Mouse (Mus musculus): ENCODE results near the gene Aaed1. TPM values are rescaled to one million over a fixed set of nuclear protein-coding genes. Genes with fewer than 3 reads are reported as not detected.

The Aaed1 gene
- polyA plus RNA-seq, 1 experiment from 2014 or later = 51.9 TPM

- Histone ChIP-seq H3K4me3 (ENCODE audit: low read depth, low read length) (no peak overlapping the region), H3K9me3 (ENCODE audit: low read depth, low read length) (no peaks in the 10 kb centered on the region), H3K9ac (no peak overlapping the region), H3K27ac (ENCODE audit: low read depth) (no peak overlapping the region), H3K36me3 (ENCODE audit: insufficient read depth) (peaks cover 5% of the 10 kb centered on the region; the same call in 1 of the 2 replicates), H3K4me2 (no peak overlapping the region), H3K27me3 (ENCODE audit: insufficient read depth, low read length) (no peaks in the 10 kb centered on the region), H3K4me1 (ENCODE audit: insufficient read depth) (no peaks in the 10 kb centered on the region)
- DNase-seq (no peak), ATAC-seq (ENCODE audit: insufficient read depth) (no peak)
- TF ChIP-seq CTCF (IDR thresholded peaks at IDR 0.05; ENCODE audit: low read depth) = no peak
Observed at GRCm38 (mm10) chr13:64242721-64243120, 69.8 kb downstream of the Aaed1 start.

- whole genome bisulfite sequencing = 71% methylated on average over 7 of the region's 7 CpGs
- Histone ChIP-seq H3K27me3 (ENCODE audit: insufficient read depth, low read length) (no peaks in the 10 kb centered on the region), H3K4me3 (ENCODE audit: low read depth, low read length) (no peak overlapping the region), H3K9me3 (ENCODE audit: low read depth, low read length) (no peaks in the 10 kb centered on the region), H3K27ac (ENCODE audit: low read depth) (no peak overlapping the region), H3K36me3 (ENCODE audit: insufficient read depth) (peaks cover 5% of the 10 kb centered on the region; the same call in 1 of the 2 replicates), H3K4me2 (no peak overlapping the region), H3K4me1 (ENCODE audit: insufficient read depth) (no peaks in the 10 kb centered on the region), H3K9ac (no peak overlapping the region)
- no peak for ATAC-seq (ENCODE audit: insufficient read depth)
- no peak for DNase-seq
- no peak for TF ChIP-seq CTCF (IDR thresholded peaks at IDR 0.05; ENCODE audit: low read depth)
Observed at GRCm38 (mm10) chr13:64240626-64241025, 71.9 kb downstream of the Aaed1 start.

GRCm38 (mm10) chr13:64237681-64238157 lies 74.8 kb downstream of the Aaed1 start:
- Histone ChIP-seq H3K9ac (no peak overlapping the region), H3K27me3 (ENCODE audit: insufficient read depth, low read length) (no peaks in the 10 kb centered on the region), H3K27ac (ENCODE audit: low read depth) (no peak overlapping the region), H3K36me3 (ENCODE audit: insufficient read depth) (peaks cover 5% of the 10 kb centered on the region; the same call in 1 of the 2 replicates), H3K4me3 (ENCODE audit: low read depth, low read length) (no peak overlapping the region), H3K9me3 (ENCODE audit: low read depth, low read length) (no peaks in the 10 kb centered on the region), H3K4me2 (no peak overlapping the region), H3K4me1 (ENCODE audit: insufficient read depth) (no peaks in the 10 kb centered on the region)
- no peak for TF ChIP-seq CTCF (IDR thresholded peaks at IDR 0.05; ENCODE audit: low read depth)
- no peak for ATAC-seq (ENCODE audit: insufficient read depth)
- no peak for DNase-seq

GRCm38 (mm10) chr13:64237000-64237680 lies 75.4 kb downstream of the Aaed1 start:
- Histone ChIP-seq H3K9ac (no peak overlapping the region), H3K36me3 (ENCODE audit: insufficient read depth) (no peaks in the 10 kb centered on the region), H3K27ac (ENCODE audit: low read depth) (no peak overlapping the region), H3K27me3 (ENCODE audit: insufficient read depth, low read length) (no peaks in the 10 kb centered on the region), H3K4me2 (no peak overlapping the region), H3K4me3 (ENCODE audit: low read depth, low read length) (no peak overlapping the region), H3K4me1 (ENCODE audit: insufficient read depth) (no peaks in the 10 kb centered on the region), H3K9me3 (ENCODE audit: low read depth, low read length) (no peaks in the 10 kb centered on the region)
- no peak for TF ChIP-seq CTCF (IDR thresholded peaks at IDR 0.05; ENCODE audit: low read depth)
- ATAC-seq (ENCODE audit: insufficient read depth) = no peak
- 45% methylated on average over 4 of the region's 4 CpGs for WGBS
- DNase-seq = no peak

- no peak for TF ChIP-seq CTCF (IDR thresholded peaks at IDR 0.05; ENCODE audit: low read depth)
- Histone ChIP-seq H3K27ac (ENCODE audit: low read depth) (no peak overlapping the region), H3K4me1 (ENCODE audit: insufficient read depth) (no peaks in the 10 kb centered on the region), H3K4me3 (ENCODE audit: low read depth, low read length) (no peak overlapping the region), H3K9me3 (ENCODE audit: low read depth, low read length) (no peaks in the 10 kb centered on the region), H3K27me3 (ENCODE audit: insufficient read depth, low read length) (no peaks in the 10 kb centered on the region), H3K9ac (no peak overlapping the region), H3K36me3 (ENCODE audit: insufficient read depth) (no peaks in the 10 kb centered on the region), H3K4me2 (no peak overlapping the region)
- 54% methylated on average over 3 of the region's 3 CpGs for WGBS
- no peak for ATAC-seq (ENCODE audit: insufficient read depth)
- DNase-seq = no peak
Observed at GRCm38 (mm10) chr13:64235777-64236176, 76.7 kb downstream of the Aaed1 start.

GRCm38 (mm10) chr13:64235062-64235715 lies 77.3 kb downstream of the Aaed1 start:
- ATAC-seq (ENCODE audit: insufficient read depth) (no peak), DNase-seq (peak; percentile 47)
- no peaks in the 10 kb centered on the region for H3K27me3 ChIP-seq (ENCODE audit: insufficient read depth, low read length)
- no peak overlapping the region; the same call in 1 of the 2 replicates for H3K27ac ChIP-seq (ENCODE audit: low read depth)
- H3K4me2 ChIP-seq = no peak overlapping the region
- H3K9me3 ChIP-seq (ENCODE audit: low read depth, low read length) = no peaks in the 10 kb centered on the region
- no peaks in the 10 kb centered on the region for H3K4me1 ChIP-seq (ENCODE audit: insufficient read depth)
- H3K9ac ChIP-seq = no peak overlapping the region
- no peaks in the 10 kb centered on the region for H3K36me3 ChIP-seq (ENCODE audit: insufficient read depth)
- WGBS = 47% methylated on average over 4 of the region's 4 CpGs
- no peak for TF ChIP-seq CTCF (IDR thresholded peaks at IDR 0.05; ENCODE audit: low read depth)
- H3K4me3 ChIP-seq (ENCODE audit: low read depth, low read length) = no peak overlapping the region

- Histone ChIP-seq H3K9me3 (ENCODE audit: low read depth, low read length) (no peaks in the 10 kb centered on the region), H3K9ac (no peak overlapping the region), H3K4me1 (ENCODE audit: insufficient read depth) (no peaks in the 10 kb centered on the region), H3K4me2 (no peak overlapping the region), H3K4me3 (ENCODE audit: low read depth, low read length) (no peak overlapping the region), H3K27ac (ENCODE audit: low read depth) (no peak overlapping the region), H3K27me3 (ENCODE audit: insufficient read depth, low read length) (no peaks in the 10 kb centered on the region), H3K36me3 (ENCODE audit: insufficient read depth) (no peaks in the 10 kb centered on the region)
- DNase-seq (no peak), ATAC-seq (ENCODE audit: insufficient read depth) (no peak)
- no peak for TF ChIP-seq CTCF (IDR thresholded peaks at IDR 0.05; ENCODE audit: low read depth)
- 72% methylated on average over 4 of the region's 4 CpGs for WGBS
Observed at GRCm38 (mm10) chr13:64233139-64233538, 79.4 kb downstream of the Aaed1 start.

All from lung, embryonic 14.5 days (tissue).